Mouse (Mus musculus): ENCODE results near the gene Camk2d. TPM values are rescaled to one million over a fixed set of nuclear protein-coding genes. Genes with fewer than 3 reads are reported as not detected.

The Camk2d gene
- polyA plus RNA-seq, 1 experiment from 2014 or later, result 3.5 TPM

- Histone ChIP-seq H3K4me2 (ENCODE audit: low read depth, low read length) (peak overlapping the region; percentile 55), H3K4me1 (ENCODE audit: control insufficient read depth, low read depth, low read length) (peaks cover 3% of the 10 kb centered on the region; the same call in 1 of the 2 replicates), H3K36me3 (ENCODE audit: control insufficient read depth, insufficient read depth) (no peaks in the 10 kb centered on the region), H3K27ac (ENCODE audit: low read length) (peak overlapping the region; percentile 83), H3K27me3 (ENCODE audit: control insufficient read depth, insufficient read depth, low read depth, low read length) (peaks cover 17% of the 10 kb centered on the region), H3K9me3 (replicated peaks; ENCODE audit: control insufficient read depth, low read length) (no peaks in the 10 kb centered on the region; the same call in 1 of the 2 replicates), H3K4me3 (ENCODE audit: low read depth, low read length) (peak overlapping the region; percentile 67), H3K9ac (ENCODE audit: low read depth, low read length) (peak overlapping the region; percentile 64)
- 1% methylated on average over 61 of the region's 69 CpGs for WGBS (ENCODE audit: insufficient replicate concordance)
- ATAC-seq (ENCODE audit: low read depth), result peak; percentile 80
These were observed 524 bp downstream of the Camk2d start for GRCm38 (mm10) chr3:126596491-126597160.

GRCm38 (mm10) chr3:126597161-126597595, 1.1 kb downstream of the Camk2d start:
- Histone ChIP-seq H3K4me1 (ENCODE audit: control insufficient read depth, low read depth, low read length) (peaks cover 3% of the 10 kb centered on the region; the same call in 1 of the 2 replicates), H3K27ac (ENCODE audit: low read length) (peak overlapping the region; percentile 83), H3K9ac (ENCODE audit: low read depth, low read length) (peak overlapping the region; percentile 64), H3K4me3 (ENCODE audit: low read depth, low read length) (peak overlapping the region; percentile 67), H3K27me3 (ENCODE audit: control insufficient read depth, insufficient read depth, low read depth, low read length) (peaks cover 17% of the 10 kb centered on the region), H3K4me2 (ENCODE audit: low read depth, low read length) (peak overlapping the region; percentile 55), H3K9me3 (replicated peaks; ENCODE audit: control insufficient read depth, low read length) (no peaks in the 10 kb centered on the region; the same call in 1 of the 2 replicates), H3K36me3 (ENCODE audit: control insufficient read depth, insufficient read depth) (no peaks in the 10 kb centered on the region)
- under 1% methylated on average over 46 of the region's 51 CpGs for WGBS (ENCODE audit: insufficient replicate concordance)
- ATAC-seq (ENCODE audit: low read depth), result peak; percentile 69

GRCm38 (mm10) chr3:126597596-126598328, 1.7 kb downstream of the Camk2d start:
- peak overlapping the region; percentile 55 for H3K4me2 ChIP-seq (ENCODE audit: low read depth, low read length)
- peak overlapping the region; percentile 67 for H3K4me3 ChIP-seq (ENCODE audit: low read depth, low read length)
- no peaks in the 10 kb centered on the region; the same call in 1 of the 2 replicates for H3K9me3 ChIP-seq (replicated peaks; ENCODE audit: control insufficient read depth, low read length)
- peaks cover 17% of the 10 kb centered on the region for H3K27me3 ChIP-seq (ENCODE audit: control insufficient read depth, insufficient read depth, low read depth, low read length)
- no peak for ATAC-seq (ENCODE audit: low read depth)
- no peak overlapping the region; the same call in 1 of the 2 replicates for H3K9ac ChIP-seq (ENCODE audit: low read depth, low read length)
- peaks cover 3% of the 10 kb centered on the region; the same call in 1 of the 2 replicates for H3K4me1 ChIP-seq (ENCODE audit: control insufficient read depth, low read depth, low read length)
- no peak overlapping the region for H3K27ac ChIP-seq (ENCODE audit: low read length)
- under 1% methylated on average over 29 of the region's 29 CpGs for WGBS (ENCODE audit: insufficient replicate concordance)
- H3K36me3 ChIP-seq (ENCODE audit: control insufficient read depth, insufficient read depth), result no peaks in the 10 kb centered on the region

GRCm38 (mm10) chr3:126598329-126598676, 2.2 kb downstream of the Camk2d start:
- WGBS (ENCODE audit: insufficient replicate concordance), result 8% methylated on average over 5 of the region's 5 CpGs
- H3K9ac ChIP-seq (ENCODE audit: low read depth, low read length), result no peak overlapping the region
- H3K4me1 ChIP-seq (ENCODE audit: control insufficient read depth, low read depth, low read length), result peaks cover 3% of the 10 kb centered on the region; the same call in 1 of the 2 replicates
- H3K27ac ChIP-seq (ENCODE audit: low read length), result no peak overlapping the region
- H3K4me2 ChIP-seq (ENCODE audit: low read depth, low read length), result peak overlapping the region; percentile 55
- peak overlapping the region; percentile 67 for H3K4me3 ChIP-seq (ENCODE audit: low read depth, low read length)
- ATAC-seq (ENCODE audit: low read depth), result no peak
- peaks cover 17% of the 10 kb centered on the region for H3K27me3 ChIP-seq (ENCODE audit: control insufficient read depth, insufficient read depth, low read depth, low read length)
- no peaks in the 10 kb centered on the region; the same call in 1 of the 2 replicates for H3K9me3 ChIP-seq (replicated peaks; ENCODE audit: control insufficient read depth, low read length)
- no peaks in the 10 kb centered on the region for H3K36me3 ChIP-seq (ENCODE audit: control insufficient read depth, insufficient read depth)

- H3K36me3 ChIP-seq (ENCODE audit: control insufficient read depth, insufficient read depth), result no peaks in the 10 kb centered on the region
- no peak overlapping the region for H3K27ac ChIP-seq (ENCODE audit: low read length)
- H3K27me3 ChIP-seq (ENCODE audit: control insufficient read depth, insufficient read depth, low read depth, low read length), result peaks cover 17% of the 10 kb centered on the region
- H3K4me1 ChIP-seq (ENCODE audit: control insufficient read depth, low read depth, low read length), result peaks cover 3% of the 10 kb centered on the region; the same call in 1 of the 2 replicates
- no peak overlapping the region for H3K4me2 ChIP-seq (ENCODE audit: low read depth, low read length)
- H3K4me3 ChIP-seq (ENCODE audit: low read depth, low read length), result no peak overlapping the region
- WGBS (ENCODE audit: insufficient replicate concordance), result 60% methylated on average over 3 of the region's 3 CpGs
- no peak overlapping the region for H3K9ac ChIP-seq (ENCODE audit: low read depth, low read length)
- no peaks in the 10 kb centered on the region; the same call in 1 of the 2 replicates for H3K9me3 ChIP-seq (replicated peaks; ENCODE audit: control insufficient read depth, low read length)
- no peak for ATAC-seq (ENCODE audit: low read depth)
These were observed 2.8 kb downstream of the Camk2d start for GRCm38 (mm10) chr3:126598881-126599280.

GRCm38 (mm10) chr3:126599335-126599734, 3.2 kb downstream of the Camk2d start:
- no peak overlapping the region for H3K9ac ChIP-seq (ENCODE audit: low read depth, low read length)
- peaks cover 17% of the 10 kb centered on the region for H3K27me3 ChIP-seq (ENCODE audit: control insufficient read depth, insufficient read depth, low read depth, low read length)
- no peak overlapping the region for H3K4me2 ChIP-seq (ENCODE audit: low read depth, low read length)
- H3K27ac ChIP-seq (ENCODE audit: low read length), result no peak overlapping the region
- no peaks in the 10 kb centered on the region for H3K36me3 ChIP-seq (ENCODE audit: control insufficient read depth, insufficient read depth)
- WGBS (ENCODE audit: insufficient replicate concordance), result 37% methylated on average over 2 of the region's 2 CpGs
- H3K4me3 ChIP-seq (ENCODE audit: low read depth, low read length), result no peak overlapping the region
- H3K4me1 ChIP-seq (ENCODE audit: control insufficient read depth, low read depth, low read length), result peaks cover 3% of the 10 kb centered on the region; the same call in 1 of the 2 replicates
- ATAC-seq (ENCODE audit: low read depth), result no peak
- H3K9me3 ChIP-seq (replicated peaks; ENCODE audit: control insufficient read depth, low read length), result no peaks in the 10 kb centered on the region; the same call in 1 of the 2 replicates

- no peaks in the 10 kb centered on the region; the same call in 1 of the 2 replicates for H3K9me3 ChIP-seq (replicated peaks; ENCODE audit: control insufficient read depth, low read length)
- ATAC-seq (ENCODE audit: low read depth), result no peak
- H3K36me3 ChIP-seq (ENCODE audit: control insufficient read depth, insufficient read depth), result no peaks in the 10 kb centered on the region
- no peak overlapping the region for H3K4me3 ChIP-seq (ENCODE audit: low read depth, low read length)
- H3K27me3 ChIP-seq (ENCODE audit: control insufficient read depth, insufficient read depth, low read depth, low read length), result peaks cover 17% of the 10 kb centered on the region
- H3K27ac ChIP-seq (ENCODE audit: low read length), result no peak overlapping the region
- peaks cover 3% of the 10 kb centered on the region; the same call in 1 of the 2 replicates for H3K4me1 ChIP-seq (ENCODE audit: control insufficient read depth, low read depth, low read length)
- H3K9ac ChIP-seq (ENCODE audit: low read depth, low read length), result no peak overlapping the region
- 73% methylated on average over 10 of the region's 10 CpGs for WGBS (ENCODE audit: insufficient replicate concordance)
- H3K4me2 ChIP-seq (ENCODE audit: low read depth, low read length), result no peak overlapping the region
These were observed 3.8 kb downstream of the Camk2d start for GRCm38 (mm10) chr3:126599936-126600335.

- no peak overlapping the region for H3K4me3 ChIP-seq (ENCODE audit: low read depth, low read length)
- H3K9me3 ChIP-seq (replicated peaks; ENCODE audit: control insufficient read depth, low read length), result no peaks in the 10 kb centered on the region; the same call in 1 of the 2 replicates
- H3K27ac ChIP-seq (ENCODE audit: low read length), result no peak overlapping the region
- no peak for ATAC-seq (ENCODE audit: low read depth)
- H3K36me3 ChIP-seq (ENCODE audit: control insufficient read depth, insufficient read depth), result no peaks in the 10 kb centered on the region
- peaks cover 3% of the 10 kb centered on the region; the same call in 1 of the 2 replicates for H3K4me1 ChIP-seq (ENCODE audit: control insufficient read depth, low read depth, low read length)
- WGBS (ENCODE audit: insufficient replicate concordance), result 66% methylated on average over 11 of the region's 11 CpGs
- H3K27me3 ChIP-seq (ENCODE audit: control insufficient read depth, insufficient read depth, low read depth, low read length), result peaks cover 5% of the 10 kb centered on the region
- H3K9ac ChIP-seq (ENCODE audit: low read depth, low read length), result no peak overlapping the region
- no peak overlapping the region for H3K4me2 ChIP-seq (ENCODE audit: low read depth, low read length)
These were observed 6.7 kb downstream of the Camk2d start for GRCm38 (mm10) chr3:126602772-126603171.
